Mouse (Mus musculus) large intestine, adult 2 months (tissue): Measurements from ENCODE around the gene Fbxo44. TPM values are rescaled to one million over a fixed set of nuclear protein-coding genes. Genes with fewer than 3 reads are reported as not detected.
"Not testable (repeated sequence)": the region's sequence is repeated elsewhere in the genome, so short reads cannot be mapped to it uniquely, and the experiment has no call there.

Experiments
- DNase-seq: peaks from one replicate; pipeline ENCODE4 v3.0.0-alpha.2; 2012; ENCODE audit warnings: low read depth, low spot score
- WGBS: fragments of 180-500 bp; shearing (Covaris S2); methylation state at CpG from one replicate; pipeline ENCODE4 v1.1.7; 2018; 5-methylcytosine and 5-hydroxymethylcytosine counted together
- polyA plus RNA-seq: library from polyadenylated mRNA; depleted of rRNA; stranded (reverse); fragments of >200 nt; gene quantifications from 2 replicates; pipeline ENCODE4 v1.2.3, GENCODE M21; 2012

Gene Fbxo44
- polyA plus RNA-seq, 1 experiment = 6.1 TPM

DNA sequence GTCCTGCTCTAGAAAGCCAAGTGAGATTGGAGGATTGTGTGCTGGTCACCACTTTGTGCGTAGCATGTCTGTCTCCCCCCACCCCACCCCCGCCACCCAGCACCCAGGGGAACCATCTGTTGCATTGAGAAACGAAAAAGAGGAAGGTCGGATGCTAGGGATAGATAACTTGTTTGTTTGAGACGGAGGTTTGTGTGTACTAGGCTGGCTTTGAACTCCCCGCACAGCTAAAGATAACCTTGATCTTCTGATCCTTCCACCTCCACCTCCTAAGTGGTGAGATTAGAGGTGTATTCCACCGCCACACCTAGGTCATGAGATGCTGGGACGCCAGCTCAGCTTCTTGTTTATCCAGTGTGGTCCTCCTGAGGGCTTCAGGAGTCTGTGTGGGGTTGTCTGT is 25.3 kb downstream of the Fbxo44 start:
- DNase-seq = no peak
- 58% methylated on average over 8 of the region's 8 CpGs for WGBS

DNA sequence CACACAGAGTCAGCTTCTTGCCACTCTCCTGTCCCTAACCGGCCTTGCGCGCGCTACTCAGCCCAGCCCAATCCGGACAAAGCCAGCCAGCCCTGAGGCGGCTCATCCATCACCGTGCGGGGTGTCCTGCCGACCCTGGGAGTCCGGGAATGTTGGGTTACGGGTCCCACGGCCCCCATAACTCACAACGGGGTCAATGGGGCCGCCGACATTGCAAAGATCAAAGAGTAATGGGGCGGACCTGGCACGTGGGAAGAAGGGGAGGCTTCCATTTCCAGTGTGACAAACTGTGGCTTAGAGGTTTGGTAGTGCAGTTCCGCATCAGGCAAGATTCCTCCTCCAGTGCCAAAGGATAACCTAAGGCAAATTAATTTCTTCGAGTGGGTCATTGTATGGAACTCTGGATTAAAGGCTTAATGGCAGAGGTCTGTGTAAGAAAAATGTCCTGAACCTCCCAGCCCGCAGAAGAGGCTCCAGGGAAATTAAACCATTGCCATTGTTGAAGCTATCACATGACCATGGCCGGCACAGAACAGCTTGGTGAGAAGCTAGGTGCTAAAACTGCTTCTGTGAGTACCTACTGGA is 28.7 kb downstream of the Fbxo44 start:
- 3% methylated on average over 21 of the region's 21 CpGs for WGBS
- DNase-seq = no peak

DNA sequence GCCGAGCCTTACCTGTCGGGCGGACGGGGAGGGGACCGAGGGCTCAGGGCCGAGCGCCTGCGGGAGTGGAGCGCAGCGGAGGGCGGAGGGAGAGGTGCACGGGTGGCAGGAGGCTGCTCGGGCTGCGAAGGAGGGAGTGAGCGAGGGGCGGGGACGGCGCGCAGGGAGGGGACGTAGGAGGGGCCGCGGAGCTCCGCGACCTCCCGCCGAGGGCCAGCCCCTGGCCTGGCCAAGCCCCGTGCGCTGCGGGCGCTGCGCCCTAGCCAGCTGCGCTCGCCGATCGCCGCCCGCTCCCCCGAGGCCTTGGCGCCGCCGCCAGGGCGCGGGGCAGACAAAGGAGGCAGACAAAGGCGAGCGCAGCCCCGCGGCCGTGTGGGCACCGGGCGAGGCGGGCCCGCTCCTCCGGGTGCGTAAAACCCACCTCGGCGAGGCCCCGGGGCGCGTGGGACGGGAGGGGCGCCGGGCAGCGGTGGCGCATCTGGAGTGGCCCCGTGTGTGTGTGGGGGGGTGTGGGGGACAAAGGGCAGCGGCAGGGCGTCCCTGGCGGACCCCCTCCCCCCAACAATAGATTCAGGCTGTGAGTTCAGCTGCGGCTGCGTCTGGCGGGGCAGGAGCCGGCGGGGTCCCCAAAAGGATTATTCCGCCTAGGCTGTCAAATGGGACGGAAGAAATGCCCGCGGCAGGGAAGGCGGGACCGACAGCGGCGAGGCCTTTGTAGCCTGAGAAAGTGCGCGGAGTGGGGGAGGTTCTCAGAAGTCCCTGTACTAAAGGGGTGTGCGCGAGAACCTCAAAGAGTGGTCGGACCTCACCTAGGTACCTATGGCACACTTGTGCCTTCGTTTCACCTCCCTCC is 29.5 kb downstream of the Fbxo44 start, which contains the start of gene Draxin:
TSS of gene Draxin (minus strand) at position 138 of the 853 bp plus-strand sequence.
- no peak for DNase-seq
- WGBS = 1% methylated on average over 77 of the region's 87 CpGs

DNA sequence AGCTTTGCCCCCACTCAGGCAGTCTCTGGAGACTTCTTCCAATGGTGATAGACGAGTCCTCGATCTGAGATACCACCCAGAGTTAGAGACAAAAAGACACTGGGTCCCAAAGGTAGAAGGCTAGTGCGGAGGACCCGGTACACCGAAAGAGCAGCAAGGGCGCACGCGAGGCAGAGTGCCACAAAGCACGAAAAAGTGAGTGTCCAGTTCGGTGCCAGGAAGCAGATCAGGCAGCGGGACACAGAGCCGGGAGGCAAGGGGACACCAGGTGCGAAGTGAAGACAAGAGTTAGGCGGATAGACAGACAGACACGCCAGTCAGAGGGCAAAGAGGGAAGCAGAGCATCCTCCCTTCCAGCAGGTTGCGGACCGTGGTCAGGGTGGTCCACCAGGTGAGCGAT is 30.1 kb downstream of the Fbxo44 start, which contains the start of gene Mad2l2:
TSS of gene Mad2l2 (plus strand) at position 252 of the 400 bp plus-strand sequence.
- DNase-seq = no peak
- 3% methylated on average over 17 of the region's 18 CpGs for WGBS

DNA sequence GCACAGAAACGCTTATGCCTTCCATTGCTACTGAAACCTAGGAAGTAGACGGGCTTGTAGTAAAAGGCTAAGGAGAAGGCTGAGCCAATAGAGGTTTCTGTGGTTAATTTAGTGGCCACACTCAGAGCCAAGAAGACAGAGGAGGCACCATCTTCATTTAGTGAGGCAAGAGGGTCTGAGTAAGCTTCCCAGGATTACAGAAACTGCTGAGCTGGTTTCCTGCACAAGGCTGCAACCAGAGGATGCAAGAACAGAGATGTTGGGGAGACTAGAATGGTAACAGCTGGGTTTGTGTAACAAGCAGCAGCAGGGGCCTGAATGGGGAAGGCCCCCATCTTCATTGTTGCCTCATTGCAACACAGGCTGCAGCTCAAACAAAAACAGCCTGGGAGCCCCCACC is 31.6 kb downstream of the Fbxo44 start:
- no peak for DNase-seq
- WGBS = 55% methylated on average over 2 of the region's 2 CpGs

DNA sequence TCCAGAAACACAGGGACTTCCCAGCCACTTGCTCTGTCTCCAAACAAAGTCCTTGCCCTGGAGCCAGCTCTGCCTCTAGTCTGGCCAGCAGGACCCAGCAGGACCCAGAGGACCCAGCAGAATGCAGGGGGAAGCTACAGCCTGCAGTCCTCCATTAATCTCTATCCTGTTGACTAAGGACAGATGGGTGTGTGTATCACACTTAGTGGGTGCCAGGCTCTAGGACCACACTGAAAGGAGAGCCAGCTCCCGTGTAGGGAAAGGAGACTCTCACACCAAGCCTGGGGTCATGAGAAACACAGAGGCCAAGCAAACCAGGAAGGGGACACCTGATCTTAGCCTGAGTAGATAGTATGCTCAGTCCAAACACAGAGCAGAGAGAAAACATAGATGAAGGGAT is 32.0 kb downstream of the Fbxo44 start:
- 50% methylated on average over 1 of the region's 1 CpGs for WGBS
- no peak for DNase-seq

DNA sequence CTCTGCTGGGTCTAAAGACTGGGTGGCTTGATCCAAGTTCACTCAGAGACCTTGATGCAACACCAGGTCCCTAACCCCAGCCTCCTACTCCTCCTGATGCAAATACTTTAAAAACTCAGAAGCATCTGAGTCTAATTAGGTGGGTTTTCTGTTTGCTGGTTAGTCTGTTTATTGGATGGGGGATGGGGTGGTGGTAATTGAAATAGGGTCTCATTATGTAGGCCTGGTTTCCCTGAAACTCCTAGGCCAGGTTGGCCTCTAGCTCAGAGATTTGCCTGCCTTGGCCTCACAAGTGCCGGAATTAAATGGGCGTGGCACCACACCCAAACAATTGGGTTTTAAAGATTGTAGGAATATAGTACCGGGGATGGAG is 37.6 kb downstream of the Fbxo44 start:
- no peak for DNase-seq
- 41% methylated on average over 3 of the region's 3 CpGs for WGBS

DNA sequence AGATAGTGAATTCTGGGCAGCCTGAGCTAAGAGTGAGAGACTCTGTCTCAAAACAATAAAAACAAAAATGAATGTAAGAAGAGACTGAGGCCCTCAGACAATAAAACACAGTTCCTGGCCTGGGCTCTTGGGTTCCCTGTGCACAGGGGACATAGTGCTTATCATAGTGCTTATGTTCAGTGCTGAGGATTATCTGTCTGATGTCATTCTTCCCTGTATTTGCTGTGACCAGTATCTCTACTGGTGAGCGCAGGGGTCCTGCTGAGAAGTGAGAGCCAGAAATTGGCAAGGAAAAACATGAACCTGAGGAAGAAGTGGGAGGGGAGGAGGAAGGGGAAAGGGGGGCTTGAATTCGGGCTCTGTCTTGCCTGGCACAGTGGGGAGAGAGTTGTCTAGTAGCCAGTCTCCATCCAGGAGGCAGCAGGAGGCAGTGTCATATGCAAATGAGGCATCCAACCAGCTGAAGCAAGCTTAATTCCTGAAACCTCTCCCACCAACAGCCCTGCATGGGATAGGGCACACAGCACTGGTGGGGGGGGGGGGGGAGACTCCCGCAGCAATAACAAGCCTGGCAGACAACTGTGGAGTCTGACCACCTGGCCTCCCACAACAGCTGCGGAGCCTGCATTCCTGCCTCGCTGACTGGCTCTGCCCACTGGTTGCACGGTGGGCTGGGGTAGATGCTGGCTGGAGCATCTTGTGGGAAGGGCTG is 38.1 kb downstream of the Fbxo44 start:
- 32% methylated on average over 6 of the region's 6 CpGs for WGBS
- no peak for DNase-seq

DNA sequence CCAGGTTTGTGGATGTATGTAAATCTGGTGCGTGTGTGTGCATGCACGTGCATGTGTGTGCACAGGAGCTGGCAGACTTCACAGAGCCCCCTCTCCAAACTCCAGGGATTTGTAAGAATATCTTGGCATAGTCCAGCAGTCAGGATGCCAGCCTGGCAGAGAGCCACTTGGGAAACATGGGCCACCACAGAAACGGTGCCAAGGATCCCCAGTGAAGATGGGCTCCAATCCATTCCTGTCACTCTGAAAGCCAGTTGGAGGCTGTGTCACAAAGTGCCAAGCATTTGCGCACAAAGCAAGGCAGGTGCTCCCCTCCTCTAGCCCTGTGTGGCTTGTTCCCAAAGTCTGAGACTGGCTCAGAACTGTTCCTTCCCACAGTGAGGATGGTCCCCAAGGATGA is 38.9 kb downstream of the Fbxo44 start:
- WGBS = 74% methylated on average over 4 of the region's 4 CpGs
- DNase-seq = no peak

DNA sequence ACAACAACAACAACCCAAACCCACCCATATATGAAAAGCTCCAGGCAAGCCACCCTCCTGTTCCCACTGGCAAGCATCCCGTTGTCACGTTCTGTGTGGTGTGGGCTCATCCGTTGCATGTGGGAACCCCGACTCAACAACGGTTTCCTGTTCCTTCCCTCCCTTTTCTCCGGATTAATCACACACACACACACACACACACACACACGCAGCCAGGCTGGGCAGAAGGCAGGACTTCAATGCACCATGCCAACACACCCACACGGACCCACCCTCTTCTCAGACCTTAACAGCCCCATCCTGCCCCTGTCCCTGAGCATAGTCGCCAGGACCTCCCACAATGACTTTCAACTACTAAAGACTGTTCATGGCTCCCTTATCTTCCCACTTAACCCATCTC is 39.7 kb downstream of the Fbxo44 start:
- 53% methylated on average over 9 of the region's 9 CpGs for WGBS
- no peak for DNase-seq

DNA sequence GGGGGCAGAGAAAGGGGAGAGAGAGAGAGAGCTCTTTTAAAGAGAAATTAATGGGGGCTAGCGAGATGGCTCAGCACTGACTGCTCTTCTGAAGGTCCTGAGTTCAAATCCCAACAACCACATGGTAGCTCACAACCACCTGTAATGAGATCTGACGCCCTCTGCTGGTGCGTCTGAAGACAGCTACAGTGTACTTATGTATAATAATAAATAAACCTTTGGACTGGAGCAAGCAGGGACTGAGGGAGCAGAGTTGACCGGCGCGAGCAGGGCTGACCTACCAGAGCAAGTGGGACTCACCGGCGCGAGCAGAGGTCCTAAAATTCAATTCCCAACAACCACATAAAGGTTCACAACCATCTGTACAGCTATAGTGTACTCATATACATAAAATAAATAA is 40.7 kb downstream of the Fbxo44 start:
- 73% methylated on average over 9 of the region's 9 CpGs for WGBS

DNA sequence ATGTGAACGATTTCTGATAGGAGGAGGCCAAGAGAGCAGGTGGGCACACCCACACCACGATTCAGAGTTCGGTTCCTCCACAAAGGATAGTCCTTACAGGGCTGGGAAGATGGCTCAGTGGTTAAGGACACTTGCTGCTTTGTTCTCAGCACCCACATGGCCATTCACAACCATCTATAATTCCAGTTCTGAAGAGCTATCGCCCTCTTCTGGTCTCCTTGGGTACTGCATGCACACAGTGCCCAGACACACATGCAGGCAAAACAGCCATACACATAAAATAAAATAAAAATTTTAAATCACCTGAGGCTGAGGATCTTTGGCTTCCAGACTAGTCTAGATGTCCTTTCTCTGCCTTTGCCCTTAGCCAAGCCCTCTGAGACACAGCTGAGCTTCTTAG is 42.9 kb downstream of the Fbxo44 start:
- DNase-seq = no peak
- 76% methylated on average over 4 of the region's 4 CpGs for WGBS

More for the DNA sequence above, 40.7 kb downstream of the Fbxo44 start:
- not testable (repeated sequence) for DNase-seq

DNA sequence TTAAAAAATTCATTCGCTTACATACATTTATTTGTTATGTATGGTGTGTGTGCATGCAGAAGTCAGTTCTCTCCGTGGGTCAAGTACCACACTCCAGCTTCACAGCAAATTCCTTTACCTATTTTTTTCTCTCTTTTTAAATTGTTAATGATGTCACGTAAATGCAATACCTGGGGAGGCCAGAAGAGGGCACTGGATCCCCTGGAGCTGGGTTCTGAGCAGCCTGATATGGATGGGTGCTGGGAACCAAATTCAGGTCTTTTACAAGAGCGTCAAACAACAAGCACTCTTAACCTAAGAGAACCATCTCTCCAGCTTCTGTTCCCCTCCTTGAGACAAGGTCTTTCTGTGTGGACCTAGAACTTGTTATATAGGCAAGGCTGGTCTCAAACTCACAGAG is 43.6 kb downstream of the Fbxo44 start:
- WGBS = 71% methylated on average over 4 of the region's 4 CpGs
- DNase-seq = no peak

DNA sequence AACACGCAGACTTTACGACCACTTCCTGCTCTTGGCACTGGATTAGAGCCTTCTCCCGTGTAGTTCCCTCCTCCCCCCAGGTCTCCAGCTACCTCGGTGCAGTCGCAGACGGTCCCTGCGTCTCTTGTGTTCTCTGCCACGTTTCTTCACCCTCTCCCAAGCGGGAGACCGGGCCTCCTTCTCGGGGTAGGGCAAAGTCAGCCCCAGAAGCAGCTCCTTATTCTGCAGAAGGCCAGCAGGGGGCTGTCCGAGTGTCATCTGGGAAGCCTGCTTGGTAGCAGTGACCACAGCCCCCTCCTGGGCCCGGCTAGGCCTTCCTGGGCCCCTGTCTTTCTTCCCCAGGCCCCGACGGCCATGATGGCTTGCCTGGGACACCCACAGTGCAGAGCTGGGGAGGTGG is 44.8 kb downstream of the Fbxo44 start:
- DNase-seq = no peak
- 5% methylated on average over 15 of the region's 15 CpGs for WGBS

DNA sequence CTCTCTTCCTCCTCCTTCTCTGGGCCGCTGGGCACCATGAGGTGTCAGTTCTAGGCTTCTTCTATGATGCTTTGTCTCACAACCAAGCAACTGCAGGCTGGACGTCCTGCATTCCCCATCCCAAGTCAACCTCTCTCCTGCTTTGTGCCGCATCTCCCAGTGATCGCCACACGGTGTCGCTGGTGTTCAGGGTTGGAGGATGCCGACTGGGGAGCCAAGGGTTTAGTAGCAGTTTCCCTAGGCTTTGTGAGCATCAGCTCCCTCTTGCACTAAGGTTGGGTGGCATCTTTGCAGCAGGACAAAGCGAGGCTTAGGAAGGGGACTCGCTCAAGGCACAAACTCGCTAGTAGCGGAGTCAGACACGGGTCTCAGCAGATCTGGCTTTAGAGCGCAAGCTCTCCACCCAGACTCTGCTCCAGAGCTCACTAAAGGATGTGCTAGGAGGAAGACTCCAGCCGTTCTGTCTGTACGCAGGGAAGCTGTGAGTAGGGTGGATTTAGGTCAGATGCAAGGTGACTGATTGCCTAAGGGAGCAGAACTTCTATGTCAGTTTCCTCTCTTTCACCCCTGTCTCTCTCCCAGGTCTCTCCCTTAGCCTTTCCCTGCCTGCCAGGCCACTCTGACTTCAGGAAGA is 45.4 kb downstream of the Fbxo44 start:
- 4% methylated on average over 15 of the region's 15 CpGs for WGBS
- peak; percentile 70 for DNase-seq

DNA sequence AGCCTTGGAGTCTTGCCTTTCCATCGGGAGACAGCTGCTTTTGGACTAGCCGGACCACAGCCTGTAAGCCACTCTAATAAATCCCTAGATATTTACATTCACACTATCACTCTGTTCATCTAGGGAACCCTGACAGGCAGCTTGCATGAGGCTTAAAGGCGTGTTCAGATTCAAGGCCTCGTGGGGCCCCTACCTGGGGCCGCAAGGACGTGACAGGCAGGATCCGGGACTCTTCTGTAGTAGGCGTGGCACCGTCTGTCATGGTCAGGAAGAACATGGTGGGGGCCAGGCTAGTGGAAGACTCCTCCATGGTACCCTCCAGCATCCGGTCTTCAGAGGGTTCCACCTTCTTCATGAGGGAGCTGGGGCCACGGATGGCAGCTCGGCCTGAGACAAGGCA is 47.8 kb downstream of the Fbxo44 start:
- no peak for DNase-seq
- 40% methylated on average over 12 of the region's 12 CpGs for WGBS

DNA sequence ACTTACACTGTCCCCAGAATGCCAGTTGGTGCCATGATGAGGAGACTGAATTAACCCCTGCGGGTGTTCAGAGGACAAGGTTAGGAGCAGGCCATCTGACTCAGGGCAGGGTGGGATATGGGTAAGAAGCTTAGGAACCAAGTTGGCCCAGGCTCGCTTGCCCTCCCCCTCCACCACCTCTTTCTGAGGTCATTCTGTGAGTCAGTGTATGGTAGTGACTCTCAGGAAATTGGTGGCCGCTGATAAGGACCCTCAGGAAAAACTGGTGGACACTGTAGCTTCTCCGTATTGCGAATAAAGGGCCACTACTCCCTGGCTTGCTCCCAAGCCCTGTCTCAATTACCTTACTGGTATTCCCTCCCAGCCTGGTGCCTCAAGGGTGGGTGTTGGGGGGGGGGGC is 51.1 kb downstream of the Fbxo44 start:
- WGBS = 80% methylated on average over 5 of the region's 5 CpGs
- DNase-seq = no peak

DNA sequence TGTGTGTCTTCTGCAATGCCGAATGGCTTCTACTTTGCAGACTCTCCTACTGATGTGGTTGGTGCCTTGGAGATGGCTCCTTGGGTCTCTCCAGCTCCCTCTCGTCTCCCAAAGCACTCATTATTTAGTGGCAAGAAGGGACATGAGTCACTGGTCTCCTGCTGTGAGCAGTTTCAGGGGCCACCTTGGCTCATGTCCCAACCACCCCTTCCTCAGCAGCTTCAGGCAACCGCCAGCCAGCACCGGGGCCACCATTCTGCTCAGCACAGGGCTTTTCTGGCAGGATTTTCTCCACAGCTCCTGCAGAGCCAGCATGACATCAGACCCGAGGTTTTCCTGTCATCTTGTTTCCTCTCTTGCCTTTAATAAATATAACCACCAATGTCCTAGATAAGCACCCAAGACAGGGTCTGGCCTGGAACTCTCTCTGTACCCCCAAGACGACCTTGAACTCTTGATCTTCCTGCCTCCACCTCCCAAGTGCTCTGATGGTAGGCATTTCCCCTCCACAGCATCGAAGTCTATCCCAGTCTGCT is 51.6 kb downstream of the Fbxo44 start:
- no peak for DNase-seq
- 54% methylated on average over 7 of the region's 7 CpGs for WGBS

DNA sequence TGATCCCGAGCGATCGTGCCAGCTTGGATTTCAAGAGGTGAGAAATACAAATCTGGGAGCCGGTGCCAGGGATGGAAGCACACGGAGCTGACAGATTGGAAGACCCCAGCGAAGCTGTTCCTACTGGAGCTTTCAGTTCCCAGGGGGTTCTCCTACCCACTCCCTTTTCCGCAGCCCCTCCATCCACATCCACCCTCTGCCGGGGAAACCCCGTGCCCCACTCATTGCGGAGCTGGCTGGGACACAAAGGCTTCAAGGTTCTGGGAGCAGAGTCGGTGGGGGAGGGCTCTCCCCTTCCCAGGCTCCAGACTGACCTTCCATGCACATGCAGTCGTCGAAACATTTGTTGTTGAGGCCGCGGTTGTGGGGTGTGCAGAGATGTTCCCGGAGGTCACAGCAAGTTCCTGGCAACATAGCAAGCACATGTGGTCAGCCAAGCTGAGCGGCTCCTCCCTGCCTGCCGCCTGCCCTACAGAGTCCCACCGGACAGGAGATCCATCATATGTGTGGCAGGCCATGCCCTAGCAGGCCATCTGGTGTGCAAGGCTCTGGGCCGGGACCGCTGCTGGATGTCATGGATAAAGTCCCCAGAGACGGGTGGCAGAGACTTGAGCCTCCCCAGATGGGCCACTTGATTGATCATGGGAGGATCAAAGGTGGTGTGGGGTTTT is 52.5 kb downstream of the Fbxo44 start:
- no peak for DNase-seq
- 59% methylated on average over 22 of the region's 22 CpGs for WGBS
